Mouse (Mus musculus): Measurements from ENCODE around the gene Cenps.

DNA sequence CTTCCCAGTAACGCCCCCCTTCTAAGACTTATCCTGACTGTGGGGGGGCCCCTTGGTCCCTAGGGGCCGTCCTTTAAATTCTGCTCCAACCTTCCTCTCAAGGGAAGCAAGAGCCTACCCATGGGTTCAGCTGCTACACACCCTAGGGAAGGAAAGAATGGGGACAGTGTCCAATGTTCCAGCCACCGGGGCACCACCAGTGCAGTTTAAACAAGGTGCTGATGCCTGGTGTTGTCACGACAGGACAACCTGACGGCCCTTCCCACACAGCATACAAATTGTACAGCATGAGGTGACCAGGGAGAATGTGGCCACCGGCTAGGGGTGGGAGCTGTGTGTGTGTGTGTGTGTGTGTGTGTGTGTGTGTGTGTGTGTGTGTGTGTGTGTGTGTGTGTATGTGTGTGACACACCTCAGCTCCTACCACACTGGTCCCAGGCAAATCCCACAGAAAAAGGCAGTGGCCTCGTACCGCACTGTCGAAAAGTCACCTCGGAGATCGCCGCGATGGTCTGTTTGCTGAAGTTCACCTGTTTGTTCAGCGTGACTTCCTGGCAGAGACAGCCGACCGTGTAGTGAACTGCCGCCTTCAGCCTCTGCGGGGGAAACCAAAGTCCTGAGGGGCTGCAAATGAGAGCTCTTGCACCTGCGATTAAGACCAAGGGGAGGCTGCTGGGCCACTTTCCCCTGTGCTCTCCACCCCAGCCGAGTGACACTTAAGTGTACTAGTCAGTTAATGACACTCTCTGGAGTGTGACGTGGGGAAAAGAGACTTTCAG is 5.5 kb downstream of the Cenps start:
- TF ChIP-seq CTCF (IDR thresholded peaks at IDR 0.05; ENCODE audit: extremely low read depth, insufficient read depth, low read length) (no peak), POLR2A (IDR thresholded peaks at IDR 0.05; ENCODE audit: extremely low read depth, insufficient read depth, low read length) (no peak)
